Mouse (Mus musculus): Measurements from ENCODE around the gene Cox8c. TPM values are rescaled to one million over a fixed set of nuclear protein-coding genes. Genes with fewer than 3 reads are reported as not detected.

Cox8c gene
- polyA plus RNA-seq, 1 experiment: not detected

DNA sequence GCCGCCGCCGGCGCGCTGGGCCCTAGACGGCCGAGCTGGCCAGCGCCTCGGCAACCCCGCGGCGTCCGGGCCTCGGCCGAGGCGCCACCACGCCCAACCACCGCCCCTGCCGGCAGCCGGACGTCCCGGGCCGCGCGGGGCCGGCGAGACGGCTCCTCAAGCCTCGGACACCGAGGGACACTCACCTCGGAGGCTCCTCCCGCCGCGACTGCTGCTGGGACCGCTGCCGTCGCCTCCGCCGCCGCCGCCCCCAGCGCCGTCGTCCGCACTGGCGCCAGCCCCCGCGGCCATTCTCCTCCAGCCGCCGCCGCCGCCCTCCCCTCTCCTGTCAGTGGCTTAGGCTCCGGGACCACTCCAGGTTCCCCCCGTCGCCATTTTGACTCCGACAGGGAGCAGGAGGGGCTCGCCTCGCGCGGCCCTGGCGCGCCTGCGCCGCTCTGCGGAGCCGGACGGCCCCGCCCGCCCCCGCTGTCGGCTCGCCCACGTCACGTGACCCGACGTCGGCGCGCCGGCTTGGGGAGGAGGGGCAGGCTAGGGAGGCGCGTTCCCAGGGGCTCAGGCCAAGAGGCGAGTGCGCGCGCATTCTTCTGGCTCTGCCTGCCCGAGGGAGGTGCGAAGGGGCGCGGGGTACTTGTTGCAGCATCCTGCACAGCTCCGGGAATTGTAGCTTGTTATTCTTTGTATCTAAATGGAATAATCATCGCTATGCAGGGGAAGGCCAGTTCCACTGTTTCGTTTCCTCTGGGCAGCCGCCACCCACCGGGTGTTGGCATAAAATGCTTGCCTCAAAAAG, 20.9 kb upstream of the Cox8c start, which contains the start of gene Btbd7:
Btbd7 (minus strand) TSS at position 441 of the 793 bp plus-strand sequence.
- no peaks in the 10 kb centered on the region for H3K27me3 ChIP-seq (ENCODE audit: control insufficient read depth, insufficient read depth, insufficient read length)
- peak within 1 kb of the TSS; percentile 86 for H3ac ChIP-seq (ENCODE audit: control insufficient read depth, insufficient read length, low read depth)
- H3K36me3 ChIP-seq (ENCODE audit: control insufficient read depth, insufficient read depth): no peaks in the 10 kb centered on the region
- TF ChIP-seq MAX (IDR thresholded peaks at IDR 0.05) (peak; percentile 64), USF1 (IDR thresholded peaks at IDR 0.05; ENCODE audit: low read depth) (peak; percentile 80), CTCF (IDR thresholded peaks at IDR 0.05; ENCODE audit: control insufficient read depth, insufficient read depth, insufficient read length) (no peak)
- peaks cover 43% of the 10 kb centered on the region for H3K79me3 ChIP-seq (ENCODE audit: low read depth)
- peaks cover 50% of the 10 kb centered on the region for H3K79me2 ChIP-seq (ENCODE audit: control insufficient read depth, insufficient read depth)
- H3K4me3 ChIP-seq (ENCODE audit: insufficient read depth, poor library complexity, severe bottlenecking): peak within 1 kb of the TSS; percentile 79

GRCm38 (mm10) chr12:102878901-102879300, 20.2 kb upstream of the Cox8c start:
- peaks cover 37% of the 10 kb centered on the region for H3K79me3 ChIP-seq (ENCODE audit: low read depth)
- TF ChIP-seq CTCF (IDR thresholded peaks at IDR 0.05; ENCODE audit: control insufficient read depth, insufficient read depth, insufficient read length): no peak
- no peak for TF ChIP-seq MAX (IDR thresholded peaks at IDR 0.05)
- TF ChIP-seq FOSL1 (IDR thresholded peaks at IDR 0.05; ENCODE audit: insufficient read depth, low read length, poor library complexity, severe bottlenecking): no peak
- TF ChIP-seq CEBPB (IDR thresholded peaks at IDR 0.05; ENCODE audit: low read depth): no peak
- TF ChIP-seq MYOD1 (IDR thresholded peaks at IDR 0.05; ENCODE audit: control insufficient read depth, insufficient read length, low read depth): no peak
- TF ChIP-seq MYOG (IDR thresholded peaks at IDR 0.05; ENCODE audit: control insufficient read depth, extremely low read depth, insufficient read length): no peak
- no peak for TF ChIP-seq USF1 (IDR thresholded peaks at IDR 0.05; ENCODE audit: low read depth)
- peak overlapping the region; percentile 79 for H3K4me3 ChIP-seq (ENCODE audit: insufficient read depth, poor library complexity, severe bottlenecking)

GRCm38 (mm10) chr12:102885735-102886134, 13.4 kb upstream of the Cox8c start:
- peaks cover 17% of the 10 kb centered on the region for H3K27me3 ChIP-seq (ENCODE audit: control insufficient read depth, insufficient read depth, insufficient read length)
- no peaks in the 10 kb centered on the region for H3K79me2 ChIP-seq (ENCODE audit: control insufficient read depth, insufficient read depth)
- no peak overlapping the region for H3ac ChIP-seq (ENCODE audit: control insufficient read depth, insufficient read length, low read depth)
- H3K79me3 ChIP-seq (ENCODE audit: low read depth): no peaks in the 10 kb centered on the region
- no peaks in the 10 kb centered on the region for H3K36me3 ChIP-seq (ENCODE audit: control insufficient read depth, insufficient read depth)
- no peak for TF ChIP-seq MYOD1 (IDR thresholded peaks at IDR 0.05; ENCODE audit: control insufficient read depth, insufficient read length, low read depth)
- no peak overlapping the region for H3K4me3 ChIP-seq (ENCODE audit: insufficient read depth, poor library complexity, severe bottlenecking)

More at GRCm38 (mm10) chr12:102878901-102879300, 20.2 kb upstream of the Cox8c start:
- H3K27me3 ChIP-seq (ENCODE audit: control insufficient read depth, insufficient read depth, insufficient read length): no peaks in the 10 kb centered on the region
- H3ac ChIP-seq (ENCODE audit: control insufficient read depth, insufficient read length, low read depth): no peak overlapping the region
- H3K79me2 ChIP-seq (ENCODE audit: control insufficient read depth, insufficient read depth): peaks cover 43% of the 10 kb centered on the region
- no peaks in the 10 kb centered on the region for H3K36me3 ChIP-seq (ENCODE audit: control insufficient read depth, insufficient read depth)

- no peak overlapping the region for H3K4me3 ChIP-seq (ENCODE audit: insufficient read depth, poor library complexity, severe bottlenecking)
- H3K27me3 ChIP-seq (ENCODE audit: control insufficient read depth, insufficient read depth, insufficient read length): peaks cover 17% of the 10 kb centered on the region
- H3K79me3 ChIP-seq (ENCODE audit: low read depth): no peaks in the 10 kb centered on the region
- no peak for TF ChIP-seq CEBPB (IDR thresholded peaks at IDR 0.05; ENCODE audit: low read depth)
- TF ChIP-seq MAX (IDR thresholded peaks at IDR 0.05): no peak
- TF ChIP-seq MYOD1 (IDR thresholded peaks at IDR 0.05; ENCODE audit: control insufficient read depth, insufficient read length, low read depth): no peak
- no peak for TF ChIP-seq USF1 (IDR thresholded peaks at IDR 0.05; ENCODE audit: low read depth)
- no peak for TF ChIP-seq CTCF (IDR thresholded peaks at IDR 0.05; ENCODE audit: control insufficient read depth, insufficient read depth, insufficient read length)
- no peak for TF ChIP-seq FOSL1 (IDR thresholded peaks at IDR 0.05; ENCODE audit: insufficient read depth, low read length, poor library complexity, severe bottlenecking)
- no peak for TF ChIP-seq MYOG (IDR thresholded peaks at IDR 0.05; ENCODE audit: control insufficient read depth, extremely low read depth, insufficient read length)
- H3K36me3 ChIP-seq (ENCODE audit: control insufficient read depth, insufficient read depth): no peaks in the 10 kb centered on the region
- no peak overlapping the region for H3ac ChIP-seq (ENCODE audit: control insufficient read depth, insufficient read length, low read depth)
- no peaks in the 10 kb centered on the region for H3K79me2 ChIP-seq (ENCODE audit: control insufficient read depth, insufficient read depth)
Measured at GRCm38 (mm10) chr12:102887366-102887765, 11.8 kb upstream of the Cox8c start.

GRCm38 (mm10) chr12:102888568-102888967, 10.5 kb upstream of the Cox8c start:
- H3ac ChIP-seq (ENCODE audit: control insufficient read depth, insufficient read length, low read depth): no peak overlapping the region
- H3K36me3 ChIP-seq (ENCODE audit: control insufficient read depth, insufficient read depth): no peaks in the 10 kb centered on the region
- no peak overlapping the region for H3K4me3 ChIP-seq (ENCODE audit: insufficient read depth, poor library complexity, severe bottlenecking)
- no peaks in the 10 kb centered on the region for H3K79me3 ChIP-seq (ENCODE audit: low read depth)
- H3K79me2 ChIP-seq (ENCODE audit: control insufficient read depth, insufficient read depth): no peaks in the 10 kb centered on the region
- TF ChIP-seq FOSL1 (IDR thresholded peaks at IDR 0.05; ENCODE audit: insufficient read depth, low read length, poor library complexity, severe bottlenecking): no peak
- no peak for TF ChIP-seq MAX (IDR thresholded peaks at IDR 0.05)
- TF ChIP-seq MYOD1 (IDR thresholded peaks at IDR 0.05; ENCODE audit: control insufficient read depth, insufficient read length, low read depth): no peak
- no peak for TF ChIP-seq MYOG (IDR thresholded peaks at IDR 0.05; ENCODE audit: control insufficient read depth, extremely low read depth, insufficient read length)
- no peak for TF ChIP-seq CEBPB (IDR thresholded peaks at IDR 0.05; ENCODE audit: low read depth)
- TF ChIP-seq CTCF (IDR thresholded peaks at IDR 0.05; ENCODE audit: control insufficient read depth, insufficient read depth, insufficient read length): no peak
- no peak for TF ChIP-seq USF1 (IDR thresholded peaks at IDR 0.05; ENCODE audit: low read depth)
- peaks cover 17% of the 10 kb centered on the region for H3K27me3 ChIP-seq (ENCODE audit: control insufficient read depth, insufficient read depth, insufficient read length)

GRCm38 (mm10) chr12:102908191-102908590, 9.1 kb downstream of the Cox8c start:
- H3ac ChIP-seq (ENCODE audit: control insufficient read depth, insufficient read length, low read depth): no peak overlapping the region
- H3K79me2 ChIP-seq (ENCODE audit: control insufficient read depth, insufficient read depth): no peaks in the 10 kb centered on the region
- TF ChIP-seq MYOD1 (IDR thresholded peaks at IDR 0.05; ENCODE audit: control insufficient read depth, insufficient read length, low read depth) (no peak), USF1 (IDR thresholded peaks at IDR 0.05; ENCODE audit: low read depth) (no peak), MAX (IDR thresholded peaks at IDR 0.05) (no peak), FOSL1 (IDR thresholded peaks at IDR 0.05; ENCODE audit: insufficient read depth, low read length, poor library complexity, severe bottlenecking) (no peak), CTCF (IDR thresholded peaks at IDR 0.05; ENCODE audit: control insufficient read depth, insufficient read depth, insufficient read length) (no peak), MYOG (IDR thresholded peaks at IDR 0.05; ENCODE audit: control insufficient read depth, extremely low read depth, insufficient read length) (no peak), CEBPB (IDR thresholded peaks at IDR 0.05; ENCODE audit: low read depth) (no peak)
- H3K27me3 ChIP-seq (ENCODE audit: control insufficient read depth, insufficient read depth, insufficient read length): peaks cover 6% of the 10 kb centered on the region
- no peak overlapping the region for H3K4me3 ChIP-seq (ENCODE audit: insufficient read depth, poor library complexity, severe bottlenecking)
- no peaks in the 10 kb centered on the region for H3K36me3 ChIP-seq (ENCODE audit: control insufficient read depth, insufficient read depth)
- no peaks in the 10 kb centered on the region for H3K79me3 ChIP-seq (ENCODE audit: low read depth)
